Mouse (Mus musculus): Measurements from ENCODE around the gene Ntng1.
"Not testable (repeated sequence)": the region's sequence is repeated elsewhere in the genome, so short reads cannot be mapped to it uniquely, and the experiment has no call there.

The Ntng1 gene

GRCm38 (mm10) chr3:109783231-109783630 lies 360.6 kb downstream of the Ntng1 start:
- no peak for DNase-seq (ENCODE audit: low read depth, low spot score)

GRCm38 (mm10) chr3:109782289-109782951 lies 361.4 kb downstream of the Ntng1 start:
- no peak for DNase-seq (ENCODE audit: low read depth, low spot score)

DNA sequence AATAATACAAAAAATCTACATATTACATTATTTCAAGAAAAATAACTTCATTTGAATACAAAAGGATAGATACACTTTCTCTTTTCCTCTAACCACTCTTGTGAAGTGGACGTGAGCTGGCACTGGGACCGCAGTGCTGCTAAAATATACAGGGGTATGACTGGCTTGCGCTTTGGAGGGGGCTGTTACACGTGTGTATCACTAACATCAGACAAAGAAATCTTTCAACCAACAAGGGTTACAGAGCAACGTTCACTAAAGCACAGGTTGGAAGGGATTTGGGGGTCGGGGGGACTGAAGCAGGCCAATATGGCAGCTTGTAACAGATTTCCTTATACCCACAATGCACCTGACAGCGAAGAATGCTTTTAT lies 361.9 kb downstream of the Ntng1 start:
- DNase-seq (ENCODE audit: low read depth, low spot score) = no peak

- DNase-seq (ENCODE audit: low read depth, low spot score) = no peak
These were observed 368.6 kb downstream of the Ntng1 start for GRCm38 (mm10) chr3:109775200-109775599.

GRCm38 (mm10) chr3:109772120-109772519 lies 371.7 kb downstream of the Ntng1 start:
- DNase-seq (ENCODE audit: low read depth, low spot score) = no peak

GRCm38 (mm10) chr3:109766939-109767338 lies 376.9 kb downstream of the Ntng1 start:
- no peak for DNase-seq (ENCODE audit: low read depth, low spot score)

- DNase-seq (ENCODE audit: low read depth, low spot score) = no peak
These were observed 378.2 kb downstream of the Ntng1 start for GRCm38 (mm10) chr3:109765608-109766007.

- no peak for DNase-seq (ENCODE audit: low read depth, low spot score)
These were observed 378.7 kb downstream of the Ntng1 start for GRCm38 (mm10) chr3:109765141-109765540.

DNA sequence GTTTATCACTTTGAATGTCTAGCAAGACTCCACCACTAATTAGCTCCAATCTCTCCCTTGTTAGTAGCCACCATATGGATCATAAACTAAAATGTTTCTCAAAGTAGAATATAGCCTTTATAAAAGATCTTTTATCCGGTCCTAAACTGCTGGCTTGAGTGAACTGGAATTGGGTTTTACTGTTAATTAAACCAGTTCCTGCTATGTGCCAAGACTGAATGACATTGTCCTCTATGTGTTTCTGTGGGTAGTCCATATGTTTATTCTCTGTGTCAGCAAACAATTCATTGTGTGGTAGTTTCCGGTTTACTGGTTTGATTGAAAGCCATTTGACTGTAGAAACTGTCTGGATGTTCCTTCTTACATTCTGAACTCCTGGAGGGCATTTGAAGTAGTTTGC lies 387.4 kb downstream of the Ntng1 start:
- no peak for DNase-seq (ENCODE audit: low read depth, low spot score)

- DNase-seq (ENCODE audit: low read depth, low spot score) = not testable (repeated sequence)
These were observed 396.2 kb downstream of the Ntng1 start for GRCm38 (mm10) chr3:109747593-109747992.

DNA sequence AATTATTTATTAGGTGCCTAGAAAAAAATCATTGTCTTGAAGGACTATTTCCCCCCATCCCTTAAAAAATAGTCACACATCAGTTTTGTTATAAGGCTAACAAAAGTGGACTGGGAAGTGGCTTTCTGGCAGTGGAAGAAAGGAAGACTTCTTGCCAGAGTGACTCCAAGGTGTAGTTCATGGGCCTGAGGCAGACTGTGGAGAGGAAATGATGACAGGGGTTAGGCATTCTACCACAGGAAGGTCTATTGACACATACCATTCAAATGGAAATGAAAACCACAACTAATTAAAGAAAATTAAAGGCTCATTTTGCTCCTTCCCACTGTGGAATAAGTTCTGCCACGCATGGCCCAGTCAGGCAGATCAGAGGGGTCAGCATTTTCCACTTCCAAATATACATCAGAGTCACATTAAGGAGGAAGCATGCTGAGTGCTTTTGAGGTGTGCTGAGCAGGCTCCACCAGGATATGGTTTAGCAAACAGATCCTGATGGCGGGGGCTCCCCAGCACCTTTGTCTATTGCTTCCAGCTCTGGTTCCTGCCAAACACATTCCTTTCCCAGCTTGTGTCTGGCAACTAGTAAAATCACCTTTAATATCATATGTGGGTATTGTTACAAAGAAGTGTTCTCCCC lies 403.2 kb downstream of the Ntng1 start:
- DNase-seq (ENCODE audit: low read depth, low spot score) = no peak

GRCm38 (mm10) chr3:109732327-109733182 lies 411.3 kb downstream of the Ntng1 start:
- DNase-seq (ENCODE audit: low read depth, low spot score) = no peak

DNA sequence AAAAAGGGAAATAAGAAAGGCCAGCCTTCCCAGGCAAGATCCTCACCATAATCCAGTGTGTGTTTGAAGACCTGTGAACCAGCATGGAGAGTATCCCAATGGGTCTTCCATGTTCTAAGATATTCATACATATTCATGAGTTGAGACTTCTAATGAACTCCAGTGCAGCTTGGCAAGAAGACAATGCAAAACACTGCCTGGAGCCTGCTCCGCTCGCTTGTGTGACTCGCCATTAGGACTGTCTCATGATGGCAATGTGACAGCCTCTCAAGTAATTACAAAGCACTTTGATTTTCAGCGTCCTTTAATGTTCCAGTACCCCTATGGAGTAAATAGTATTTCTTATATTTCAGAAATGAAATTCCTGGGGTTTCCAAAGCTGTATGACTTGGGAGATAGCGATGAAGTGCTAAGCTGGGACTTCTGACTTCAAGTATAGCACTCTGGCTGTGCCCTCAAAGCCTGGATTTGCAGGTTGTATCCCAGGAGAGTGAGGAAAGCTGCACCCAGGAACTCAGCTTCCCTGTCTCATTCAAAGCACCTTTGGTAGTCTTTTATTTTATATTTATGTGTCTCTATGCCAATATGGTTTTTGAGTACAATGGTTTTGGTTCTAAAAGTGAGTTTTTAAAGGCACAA lies 412.1 kb downstream of the Ntng1 start:
- no peak for DNase-seq (ENCODE audit: low read depth, low spot score)
